Comparison of ENCODE assay signal across 22 mouse cellular contexts in the genomic region with DNA sequence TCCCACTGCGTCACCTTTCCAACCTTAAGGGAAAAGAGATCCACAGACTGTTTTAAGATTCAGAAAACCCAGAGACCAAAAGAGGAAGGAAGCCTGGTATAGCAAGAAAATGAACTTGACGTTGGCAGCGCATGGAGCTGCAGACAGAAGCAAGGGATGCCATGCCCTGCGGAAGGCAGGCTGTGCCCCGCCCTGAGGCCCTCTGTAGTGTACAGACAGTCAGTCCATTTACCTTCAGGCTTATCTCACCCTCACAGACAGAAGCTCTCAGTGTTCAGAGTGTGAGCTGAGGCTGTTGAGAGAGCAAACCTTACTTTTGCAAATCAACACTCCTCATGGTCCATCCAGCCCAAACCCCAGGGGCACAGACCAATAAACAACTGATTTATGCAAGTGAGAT. TPM values are rescaled to one million over a fixed set of nuclear protein-coding genes. Genes with fewer than 3 reads are reported as not detected.
A peak's percentile ranks its signal among the peaks of the same experiment; 100 is the strongest.
DNase-seq lines count a peak whose midpoint lies in the region; ATAC-seq lines count a peak whose summit lies in the region.
"Had no signal": no experiment of that assay in that cellular context is flagged by ENCODE, and none has a peak within 500 bp of the region (broad histone marks: within the 10 kb centered on the region; RNA-seq: fewer than 3 reads in every experiment).

No protein-coding gene starts in this region.

- no peaks in the 10 kb centered on the region for H3K9me3 ChIP-seq in heart, embryonic 13.5 days
- H3K9me3 ChIP-seq in intestine, embryonic 16.5 days (ENCODE audit: control insufficient read depth, low read length): no peaks in the 10 kb centered on the region
- H3K9me3 ChIP-seq in liver, embryonic 15.5 days (replicated peaks): no peaks in the 10 kb centered on the region
- H3K9me3 ChIP-seq in midbrain, embryonic 14.5 days (ENCODE audit: control insufficient read depth, low read length): no peaks in the 10 kb centered on the region
- H3K9me3 ChIP-seq: embryonic facial prominence, embryonic 12.5 days; forebrain, embryonic 12.5 days; hindbrain, embryonic 13.5 days; lung, embryonic 15.5 days; midbrain, embryonic 10.5 days had no signal

- H3K27ac ChIP-seq in heart, embryonic 13.5 days (replicated peaks): peak overlapping the region; percentile 24
- H3K27ac ChIP-seq in intestine, embryonic 16.5 days (ENCODE audit: low read length): peak overlapping the region; percentile 61
- H3K27ac ChIP-seq in liver, embryonic 15.5 days (replicated peaks): no peak overlapping the region
- H3K27ac ChIP-seq in midbrain, embryonic 14.5 days (replicated peaks; ENCODE audit: low read depth, low read length): no peak overlapping the region
- H3K27ac ChIP-seq: embryonic facial prominence, embryonic 12.5 days; forebrain, embryonic 12.5 days; hindbrain, embryonic 13.5 days; lung, embryonic 15.5 days; midbrain, embryonic 10.5 days had no signal

- WGBS in heart, embryonic 13.5 days: 58% methylated on average over 5 of the region's 5 CpGs
- WGBS in intestine, embryonic 16.5 days: 77% methylated on average over 5 of the region's 5 CpGs
- 21% methylated on average over 5 of the region's 5 CpGs for WGBS in liver, embryonic 15.5 days (ENCODE audit: insufficient replicate concordance)
- 94% methylated on average over 5 of the region's 5 CpGs for WGBS in midbrain, embryonic 14.5 days

- no peak overlapping the region for H3K4me2 ChIP-seq in heart, embryonic 13.5 days
- no peak overlapping the region for H3K4me2 ChIP-seq in intestine, embryonic 16.5 days (ENCODE audit: low read depth, low read length)
- H3K4me2 ChIP-seq in liver, embryonic 15.5 days: no peak overlapping the region
- H3K4me2 ChIP-seq in midbrain, embryonic 14.5 days (ENCODE audit: low read length): no peak overlapping the region
- H3K4me2 ChIP-seq: embryonic facial prominence, embryonic 12.5 days; forebrain, embryonic 12.5 days; heart, embryonic 11.5 days; hindbrain, embryonic 13.5 days; lung, embryonic 15.5 days had no signal

- 0 out of 2 replicates have a peak overlapping the region, but pooled peaks have one; percentile 16 for H3K9ac ChIP-seq in heart, embryonic 13.5 days
- no peak overlapping the region for H3K9ac ChIP-seq in intestine, embryonic 16.5 days (ENCODE audit: low read depth, low read length)
- H3K9ac ChIP-seq in liver, embryonic 15.5 days: no peak overlapping the region
- H3K9ac ChIP-seq in midbrain, embryonic 14.5 days (replicated peaks; ENCODE audit: low read length): no peak overlapping the region
- H3K9ac ChIP-seq: embryonic facial prominence, embryonic 12.5 days; forebrain, embryonic 12.5 days; hindbrain, embryonic 13.5 days; lung, embryonic 15.5 days had no signal

- DNase-seq in heart, postnatal 10 days: no peak
- DNase-seq in midbrain, embryonic 14.5 days: no peak
- DNase-seq in right cerebral cortex, postnatal 4 days: no peak
- DNase-seq: cerebellum, adult 11-12 months; cerebellum, postnatal 10 days; gastrocnemius, postnatal 36 days; kidney, adult 8-10 months; kidney, postnatal 10 days; lung, postnatal 36 days; thymus, adult 18-20 months; thymus, postnatal 4 days had no signal

- intact Hi-C loops in heart, postnatal 10 days (cut with DNase I): no loop called here

- no peaks in the 10 kb centered on the region for H3K27me3 ChIP-seq in heart, embryonic 13.5 days (replicated peaks)
- H3K27me3 ChIP-seq in intestine, embryonic 16.5 days (replicated peaks; ENCODE audit: control insufficient read depth, insufficient read depth, low read length): no peaks in the 10 kb centered on the region
- H3K27me3 ChIP-seq in liver, embryonic 15.5 days: no peaks in the 10 kb centered on the region
- no peaks in the 10 kb centered on the region for H3K27me3 ChIP-seq in midbrain, embryonic 14.5 days (ENCODE audit: control insufficient read depth, insufficient read depth, low read length)
- H3K27me3 ChIP-seq: embryonic facial prominence, embryonic 12.5 days; forebrain, embryonic 12.5 days; lung, embryonic 15.5 days had no signal

- no peaks in the 10 kb centered on the region for H3K36me3 ChIP-seq in heart, embryonic 13.5 days
- no peaks in the 10 kb centered on the region for H3K36me3 ChIP-seq in intestine, embryonic 16.5 days (ENCODE audit: control insufficient read depth, insufficient read depth, low read length)
- H3K36me3 ChIP-seq in liver, embryonic 15.5 days (replicated peaks): no peaks in the 10 kb centered on the region
- H3K36me3 ChIP-seq in midbrain, embryonic 14.5 days (ENCODE audit: control insufficient read depth, insufficient read depth, low read length): no peaks in the 10 kb centered on the region
- H3K36me3 ChIP-seq: forebrain, embryonic 12.5 days; hindbrain, embryonic 13.5 days; lung, embryonic 15.5 days; midbrain, embryonic 10.5 days had no signal

- H3K4me1 ChIP-seq in heart, embryonic 13.5 days: peaks cover 93% of the 10 kb centered on the region
- peaks cover 30% of the 10 kb centered on the region for H3K4me1 ChIP-seq in intestine, embryonic 16.5 days (ENCODE audit: control insufficient read depth, insufficient read depth, low read length)
- H3K4me1 ChIP-seq in liver, embryonic 15.5 days (replicated peaks): peaks cover 17% of the 10 kb centered on the region
- 0 out of 2 replicates have a peak, but pooled peaks cover 12% of the 10 kb centered on the region for H3K4me1 ChIP-seq in midbrain, embryonic 14.5 days (ENCODE audit: control insufficient read depth, insufficient read depth, low read length)
- H3K4me1 ChIP-seq: lung, embryonic 15.5 days had no signal

- H3K4me3 ChIP-seq in heart, embryonic 13.5 days: no peak overlapping the region
- no peak overlapping the region for H3K4me3 ChIP-seq in intestine, embryonic 16.5 days (ENCODE audit: low read length)
- H3K4me3 ChIP-seq in liver, embryonic 15.5 days (replicated peaks): no peak overlapping the region
- H3K4me3 ChIP-seq in midbrain, embryonic 14.5 days (replicated peaks; ENCODE audit: low read depth, low read length): no peak overlapping the region
- H3K4me3 ChIP-seq: embryonic facial prominence, embryonic 12.5 days; forebrain, embryonic 12.5 days; hindbrain, embryonic 13.5 days; lung, embryonic 15.5 days; midbrain, embryonic 10.5 days had no signal

- ATAC-seq in heart, embryonic 13.5 days (ENCODE audit: extremely low read depth, insufficient number of reproducible peaks, low FRiP score, low TSS enrichment): no peak
- ATAC-seq in intestine, embryonic 16.5 days: 0 out of 2 replicates have a peak, but pooled peaks have one; percentile 20
- ATAC-seq in liver, embryonic 15.5 days (ENCODE audit: insufficient read depth): 0 out of 2 replicates have a peak, but pooled peaks have one; percentile 48
- no peak for ATAC-seq in erythroid progenitor cell, adult 5-6 weeks (replicated peaks; ENCODE audit: low FRiP score, poor library complexity, severe bottlenecking)
- no peak for ATAC-seq in midbrain, embryonic 14.5 days (ENCODE audit: low FRiP score, low TSS enrichment)
- ATAC-seq: CD4-positive, CD25-positive, alpha-beta regulatory T cell, adult 4 months had no signal

RNA-seq across cellular contexts. Expression of a gene that starts 35.1 kb away (rescaled TPM):
- 40.3 and 46.5 TPM in 2 replicates for polyA plus RNA-seq in heart, embryonic 13.5 days (2015; fragmentation: Nextera tagmentation; extraction: Ambion mirVana)
- total RNA-seq in heart, postnatal 10 days (2021): 1 to 10 TPM; 4.0 to 4.6 TPM
- polyA plus RNA-seq in intestine, embryonic 16.5 days (2015; fragmentation: Nextera tagmentation; extraction: Ambion mirVana): 19.6 and 24.9 TPM in 2 replicates
- 1.6 and 2.2 TPM in 2 replicates for polyA plus RNA-seq in liver, embryonic 15.5 days (2015; fragmentation: Nextera tagmentation; extraction: Ambion mirVana)
- total RNA-seq in erythroid progenitor cell, adult 5-6 weeks (2015; ENCODE audit: low replicate concordance): 0.36 TPM in 1 of 2 replicates, not detected in the other
- not detected in 2 replicates for total RNA-seq in erythroid progenitor cell, adult 5-6 weeks (2017; ENCODE audit: low replicate concordance)
- polyA plus RNA-seq in midbrain, embryonic 14.5 days (2014; fragmentation: Nextera tagmentation; extraction: Ambion mirVana): 3.1 and 13.2 TPM in 2 replicates

Comparison
In these comparisons a context has a peak if more than half of its experiments do, and no peak if none do; other contexts are left out.
1. ATAC-seq: peak in intestine, embryonic 16.5 days (single experiment) and liver, embryonic 15.5 days (single experiment); none in heart, embryonic 13.5 days (single experiment), erythroid progenitor cell, adult 5-6 weeks (single experiment) and midbrain, embryonic 14.5 days (single experiment).
2. H3K27ac ChIP-seq: peak in heart, embryonic 13.5 days (single experiment) and intestine, embryonic 16.5 days (single experiment); none in liver, embryonic 15.5 days (single experiment) and midbrain, embryonic 14.5 days (single experiment).